Mouse (Mus musculus) midbrain, embryonic 12.5 days (tissue): Measurements from ENCODE around the gene Cbx8. TPM values are rescaled to one million over a fixed set of nuclear protein-coding genes. Genes with fewer than 3 reads are reported as not detected.

Source experiments
- ATAC-seq: fragments of 200-750 bp; cut with Nextera tagmentation; 2 replicates; pipeline ENCODE4 v1.8.0; 2017; ENCODE audit warnings: low read depth, moderate TSS enrichment, moderate library complexity; ENCODE audit not compliant: low FRiP score
- H3K27ac ChIP-seq: fragments of 300-500 bp; sonication (generic); replicated peaks from 2 replicates; pipeline ENCODE4 v1.5.1; 2016; ENCODE audit warnings: mild to moderate bottlenecking
- H3K27me3 ChIP-seq: fragments of 300-500 bp; sonication (generic); 2 replicates; pipeline ENCODE4 v1.6.1; 2016; ENCODE audit warnings: mild to moderate bottlenecking
- H3K36me3 ChIP-seq: fragments of 300-500 bp; sonication (generic); 2 replicates; pipeline ENCODE4 v1.6.1; 2016
- H3K4me1 ChIP-seq: fragments of 300-500 bp; sonication (generic); 2 replicates; pipeline ENCODE4 v1.6.1; 2016
- H3K4me2 ChIP-seq: fragments of 300-500 bp; sonication (generic); replicated peaks from 2 replicates; pipeline ENCODE4 v1.6.1; 2016; ENCODE audit warnings: mild to moderate bottlenecking, moderate library complexity
- H3K4me3 ChIP-seq: fragments of 300-500 bp; sonication (generic); 2 replicates; pipeline ENCODE4 v1.5.1; 2016; ENCODE audit warnings: mild to moderate bottlenecking
- H3K9ac ChIP-seq: fragments of 300-500 bp; sonication (generic); replicated peaks from 2 replicates; pipeline ENCODE4 v1.6.1; 2016; ENCODE audit warnings: mild to moderate bottlenecking, moderate library complexity
- H3K9me3 ChIP-seq: fragments of 300-500 bp; sonication (generic); 2 replicates; pipeline ENCODE4 v1.6.1; 2016; ENCODE audit warnings: mild to moderate bottlenecking
- WGBS: fragments of 180-500 bp; shearing (Covaris S2); methylation state at CpG from one replicate; pipeline ENCODE4 v1.1.7; 2016; 5-methylcytosine and 5-hydroxymethylcytosine counted together
- polyA plus RNA-seq: library from polyadenylated mRNA; unstranded; fragments of >200 nt; fragmentation: Nextera tagmentation; extraction: Ambion mirVana; gene quantifications from 2 replicates; pipeline ENCODE4 v1.2.1, GENCODE M21; 2016

The Cbx8 gene
- polyA plus RNA-seq, 1 experiment from 2014 or later, result 15.1 TPM

DNA sequence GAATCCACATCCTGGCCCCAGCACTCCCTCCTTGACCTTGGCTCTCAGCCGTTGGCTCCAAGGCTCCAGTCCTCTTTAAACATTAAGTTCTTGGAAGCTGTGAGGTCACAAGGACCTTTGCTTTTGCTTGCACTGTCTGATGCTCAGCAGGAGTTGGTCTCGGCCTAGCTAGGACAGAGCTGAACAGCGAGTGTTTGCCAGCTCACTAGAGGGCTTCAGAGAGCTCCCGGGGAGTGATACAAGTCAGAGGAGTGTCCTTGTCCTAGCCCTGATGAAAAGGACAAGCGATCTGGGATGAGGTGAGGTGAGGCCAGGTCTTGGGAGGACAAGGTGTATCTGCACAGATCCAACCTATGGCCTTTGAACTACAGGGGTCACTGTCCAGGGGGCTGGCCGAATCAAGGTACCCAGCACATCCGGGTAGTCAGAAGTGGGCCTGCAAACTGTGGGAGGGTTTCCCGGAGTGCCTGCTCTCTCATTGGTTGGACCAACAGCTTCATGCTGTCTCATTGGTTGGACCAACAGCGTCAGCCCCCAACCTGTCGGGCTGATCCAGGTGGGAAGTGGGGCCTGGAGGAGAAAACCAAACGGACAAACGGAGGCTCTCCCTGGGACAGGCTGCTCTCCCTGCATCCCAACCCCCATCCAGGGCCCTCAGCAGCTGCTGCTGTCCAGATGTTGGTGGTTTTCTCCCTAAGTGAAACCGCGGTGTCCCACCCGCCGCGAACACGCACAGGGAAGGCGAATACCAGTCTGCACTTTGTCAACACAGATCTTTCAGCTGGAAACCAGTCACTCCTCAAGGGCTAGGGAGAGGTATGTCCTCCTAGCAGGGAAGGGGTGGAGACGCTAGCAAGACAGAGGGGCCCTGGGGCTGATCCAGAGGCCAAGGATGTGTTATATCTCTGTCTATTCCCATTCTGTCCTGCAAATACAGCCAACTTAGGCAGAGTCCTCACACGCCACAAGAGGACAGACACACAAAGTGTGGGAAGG is 33.0 kb downstream of the Cbx8 start:
- H3K27me3 ChIP-seq, result no peaks in the 10 kb centered on the region; the same call in 1 of the 2 replicates
- H3K9ac ChIP-seq, result no peak overlapping the region
- H3K4me3 ChIP-seq, result peak overlapping the region; percentile 25
- H3K4me1 ChIP-seq, result no peaks in the 10 kb centered on the region; the same call in 1 of the 2 replicates
- H3K27ac ChIP-seq, result no peak overlapping the region
- 20% methylated on average over 21 of the region's 21 CpGs for WGBS
- H3K9me3 ChIP-seq, result no peaks in the 10 kb centered on the region
- no peaks in the 10 kb centered on the region for H3K36me3 ChIP-seq
- H3K4me2 ChIP-seq, result peak overlapping the region; percentile 42
- no peak for ATAC-seq

DNA sequence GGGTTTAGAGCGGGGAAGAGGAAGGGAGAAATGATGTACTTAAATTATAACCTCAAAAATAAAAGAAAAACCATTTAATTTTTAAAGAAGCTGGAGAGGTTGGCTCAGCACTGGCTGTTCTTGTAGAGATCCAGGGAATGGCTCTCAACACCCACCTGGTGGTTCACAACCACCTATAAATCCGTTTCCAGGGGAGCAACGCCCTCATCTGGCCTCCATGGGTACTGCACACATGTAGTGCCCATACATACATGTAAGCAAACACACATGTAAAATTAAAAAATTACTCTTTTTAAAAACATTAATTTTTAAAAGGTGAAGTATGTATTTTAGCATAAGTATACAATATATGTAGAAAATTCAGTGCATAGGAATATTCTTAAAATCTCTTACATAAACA is 34.3 kb downstream of the Cbx8 start:
- H3K27me3 ChIP-seq, result peaks cover 3% of the 10 kb centered on the region; the same call in 1 of the 2 replicates
- no peak for ATAC-seq
- H3K9me3 ChIP-seq, result no peaks in the 10 kb centered on the region
- H3K36me3 ChIP-seq, result no peaks in the 10 kb centered on the region
- H3K4me3 ChIP-seq, result no peak overlapping the region
- no peak overlapping the region for H3K27ac ChIP-seq
- no peak overlapping the region for H3K4me2 ChIP-seq
- 65% methylated on average over 3 of the region's 3 CpGs for WGBS
- H3K4me1 ChIP-seq, result no peaks in the 10 kb centered on the region; the same call in 1 of the 2 replicates
- no peak overlapping the region for H3K9ac ChIP-seq

DNA sequence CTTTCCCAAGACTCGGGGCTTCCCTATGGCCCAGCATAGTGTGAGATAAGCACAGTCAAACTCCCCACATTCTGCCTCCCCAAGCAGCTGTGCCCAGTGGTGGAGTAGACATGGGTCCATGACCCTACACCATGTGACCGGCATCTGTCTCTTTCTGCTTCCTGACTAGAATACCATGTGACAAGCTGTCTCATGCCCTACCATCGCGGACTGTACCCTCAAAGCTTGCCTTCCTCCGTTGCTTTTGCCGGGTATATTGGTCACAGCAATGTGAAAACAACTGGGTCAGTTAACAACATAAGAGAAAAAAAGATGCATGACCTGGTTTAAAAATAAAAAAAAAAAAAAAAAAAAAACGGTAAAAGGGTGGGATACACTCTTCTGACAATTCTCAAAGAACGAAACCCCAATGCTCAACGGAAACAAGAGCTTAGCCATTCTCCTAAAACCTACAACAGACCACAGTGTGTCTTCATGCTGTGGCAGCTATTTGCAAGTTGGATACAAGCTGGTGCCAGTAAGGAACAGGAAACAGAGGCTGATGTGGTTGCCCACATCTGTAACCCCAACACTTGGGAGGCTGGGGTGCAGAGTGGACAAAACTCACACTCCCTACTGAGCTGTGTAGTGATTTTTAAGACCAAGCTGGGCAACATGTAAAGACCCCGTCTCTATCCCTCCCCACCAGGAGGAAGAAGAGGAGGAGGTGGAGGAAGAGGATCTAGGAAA is 35.1 kb downstream of the Cbx8 start:
- no peak for ATAC-seq
- Histone ChIP-seq H3K4me3 (no peak overlapping the region), H3K27ac (no peak overlapping the region), H3K36me3 (no peaks in the 10 kb centered on the region), H3K9me3 (no peaks in the 10 kb centered on the region), H3K4me2 (no peak overlapping the region), H3K4me1 (no peaks in the 10 kb centered on the region; the same call in 1 of the 2 replicates), H3K9ac (no peak overlapping the region), H3K27me3 (peaks cover 7% of the 10 kb centered on the region; the same call in 1 of the 2 replicates)
- 89% methylated on average over 10 of the region's 10 CpGs for WGBS

DNA sequence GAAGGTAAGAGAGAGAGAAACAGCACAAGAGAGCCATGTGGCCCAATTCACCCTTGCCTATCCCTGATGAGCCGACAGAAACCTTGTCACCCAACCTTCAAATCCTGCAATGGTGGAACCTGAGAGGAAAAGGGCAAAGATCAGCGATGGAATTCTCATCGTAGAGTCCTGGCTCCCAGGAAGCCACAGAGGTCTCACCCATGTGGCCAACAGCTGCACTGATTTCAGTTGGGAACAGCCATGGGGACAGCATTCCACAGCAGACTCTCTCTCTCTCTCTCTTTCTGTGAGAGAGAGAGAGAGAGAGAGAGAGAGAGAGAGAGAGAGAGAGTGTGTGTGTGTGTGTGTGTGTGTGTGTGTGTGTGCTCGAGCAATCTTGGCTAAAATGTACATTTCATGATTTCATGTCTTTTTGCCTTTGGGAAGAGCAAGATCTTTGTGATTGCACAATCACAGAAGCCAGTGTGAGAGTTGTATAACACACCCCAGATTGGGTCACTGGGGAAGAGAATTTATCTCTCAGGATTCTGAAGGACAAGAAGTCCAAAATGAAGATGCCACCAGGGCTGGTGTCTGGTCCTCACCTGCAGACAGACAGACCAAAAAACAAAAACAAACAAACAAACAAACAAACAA is 39.2 kb downstream of the Cbx8 start:
- Histone ChIP-seq H3K9ac (no peak overlapping the region), H3K27ac (no peak overlapping the region), H3K4me1 (peaks cover 21% of the 10 kb centered on the region), H3K27me3 (peaks cover 33% of the 10 kb centered on the region), H3K4me2 (no peak overlapping the region), H3K9me3 (no peaks in the 10 kb centered on the region), H3K36me3 (no peaks in the 10 kb centered on the region), H3K4me3 (no peak overlapping the region)
- WGBS, result 66% methylated on average over 4 of the region's 4 CpGs
- ATAC-seq, result no peak

DNA sequence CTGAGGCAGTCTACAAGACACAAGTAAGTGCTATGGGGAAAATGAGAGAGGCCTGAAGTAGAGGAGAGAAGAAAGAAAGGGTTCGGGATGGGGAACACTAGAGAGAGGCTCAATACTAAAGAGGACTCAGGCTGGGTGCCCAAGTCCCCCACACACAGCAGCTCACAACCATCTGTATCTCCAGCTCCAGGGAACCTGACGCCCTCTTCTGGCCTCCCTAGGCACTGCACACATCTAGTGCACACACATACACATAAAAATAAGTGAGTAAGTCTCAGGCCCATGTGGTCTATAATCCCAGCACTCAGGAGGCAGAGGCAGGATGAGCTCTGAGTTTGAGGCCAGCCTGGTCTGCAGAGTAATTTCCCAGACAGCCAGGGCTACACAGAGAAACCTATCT is 39.9 kb downstream of the Cbx8 start:
- Histone ChIP-seq H3K27ac (no peak overlapping the region), H3K4me3 (no peak overlapping the region), H3K36me3 (no peaks in the 10 kb centered on the region), H3K9ac (no peak overlapping the region), H3K4me2 (no peak overlapping the region), H3K9me3 (no peaks in the 10 kb centered on the region), H3K27me3 (peaks cover 37% of the 10 kb centered on the region), H3K4me1 (peaks cover 21% of the 10 kb centered on the region)
- 69% methylated on average over 2 of the region's 2 CpGs for WGBS
- ATAC-seq, result no peak

DNA sequence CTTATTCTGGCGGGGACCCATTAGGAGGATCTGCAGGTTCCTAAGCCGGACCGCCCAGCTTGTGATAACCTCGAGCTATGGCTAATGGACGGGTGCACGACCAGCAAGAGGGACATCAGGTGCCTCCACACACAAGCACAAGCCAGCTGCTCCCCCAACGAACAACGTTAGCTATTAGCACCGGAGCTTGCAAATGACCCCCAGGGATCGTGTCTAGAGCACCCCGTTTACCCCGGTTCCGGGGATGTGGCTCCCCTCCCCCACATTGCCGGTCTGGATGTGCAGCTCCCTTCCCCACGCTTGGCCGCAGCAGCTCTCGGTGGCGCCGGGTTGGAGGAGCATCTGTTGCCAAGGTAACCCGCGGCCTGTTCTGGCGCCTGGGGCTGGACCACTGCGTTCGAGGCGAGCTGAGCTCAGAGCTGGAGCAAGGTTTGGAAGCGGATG is 41.4 kb downstream of the Cbx8 start:
- peak; percentile 75 for ATAC-seq
- H3K27me3 ChIP-seq, result peaks cover 39% of the 10 kb centered on the region
- WGBS, result 2% methylated on average over 26 of the region's 26 CpGs
- H3K4me1 ChIP-seq, result peaks cover 33% of the 10 kb centered on the region
- H3K4me3 ChIP-seq, result peak overlapping the region; percentile 28
- H3K27ac ChIP-seq, result peak overlapping the region; percentile 72
- peak overlapping the region; percentile 60 for H3K4me2 ChIP-seq
- no peaks in the 10 kb centered on the region for H3K36me3 ChIP-seq
- peak overlapping the region; percentile 44; the same call in 1 of the 2 replicates for H3K9ac ChIP-seq
- H3K9me3 ChIP-seq, result no peaks in the 10 kb centered on the region

DNA sequence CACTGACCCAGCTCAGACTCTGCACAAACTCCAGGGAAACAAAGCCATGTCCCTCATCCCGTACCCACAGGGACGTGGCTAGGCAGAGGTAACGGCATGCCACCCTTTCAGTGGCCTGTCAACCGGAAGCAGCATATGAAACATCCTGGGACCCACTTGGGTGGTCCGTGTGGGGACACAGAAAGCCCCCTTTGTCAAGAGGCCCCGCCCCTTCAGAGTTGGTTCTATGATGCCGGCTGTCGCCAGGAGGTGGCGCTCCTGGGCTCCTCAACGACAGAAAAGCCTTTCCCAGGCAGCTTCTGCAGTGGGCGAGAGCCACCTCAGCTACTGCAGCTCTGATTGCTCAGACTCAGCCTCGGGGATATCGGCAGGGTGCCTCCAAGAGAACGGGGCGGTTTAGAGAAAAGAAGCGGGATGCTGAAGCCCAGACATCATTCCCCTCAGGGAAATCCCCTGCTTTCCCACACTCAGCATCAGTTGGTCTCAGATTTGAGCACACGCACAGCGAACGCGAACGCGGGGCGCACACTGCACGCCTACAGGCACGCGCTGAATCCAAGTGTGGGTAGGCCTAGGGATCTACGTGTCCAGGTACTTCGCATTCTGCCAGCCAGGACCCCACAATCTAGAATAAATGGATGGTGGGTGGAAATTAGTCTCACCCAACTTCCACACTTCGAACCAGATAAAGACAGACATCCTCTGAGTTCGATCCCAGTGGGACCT is 42.1 kb downstream of the Cbx8 start:
- Histone ChIP-seq H3K9ac (peak overlapping the region; percentile 34; the same call in 1 of the 2 replicates), H3K27ac (peak overlapping the region; percentile 72), H3K9me3 (no peaks in the 10 kb centered on the region), H3K36me3 (no peaks in the 10 kb centered on the region), H3K4me1 (peaks cover 34% of the 10 kb centered on the region), H3K4me2 (peak overlapping the region; percentile 60), H3K4me3 (peak overlapping the region; percentile 28), H3K27me3 (peaks cover 46% of the 10 kb centered on the region)
- peak; percentile 75 for ATAC-seq
- 5% methylated on average over 30 of the region's 30 CpGs for whole genome bisulfite sequencing

DNA sequence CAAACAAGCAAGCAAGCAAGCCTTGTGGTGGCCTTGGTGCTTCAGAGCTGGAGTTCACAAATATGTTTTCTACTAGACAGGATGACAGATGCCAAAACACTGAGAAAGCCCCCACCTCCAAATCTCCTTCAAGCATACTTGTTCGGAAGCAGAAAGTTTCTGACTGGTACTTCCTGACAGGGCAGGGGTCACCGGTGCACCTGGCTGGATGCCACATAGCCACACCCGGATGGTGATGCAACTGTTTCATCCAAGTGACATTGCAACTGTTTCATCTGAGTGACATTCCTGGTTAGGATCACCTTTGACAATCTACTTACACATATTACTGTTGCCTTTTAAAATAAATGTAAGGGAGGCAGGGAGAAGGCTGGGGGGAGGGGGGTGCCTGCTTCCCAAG is 43.6 kb downstream of the Cbx8 start:
- no peak for ATAC-seq
- peaks cover 34% of the 10 kb centered on the region for H3K4me1 ChIP-seq
- H3K27me3 ChIP-seq, result peaks cover 51% of the 10 kb centered on the region
- H3K9me3 ChIP-seq, result no peaks in the 10 kb centered on the region
- 88% methylated on average over 3 of the region's 3 CpGs for WGBS
- H3K4me3 ChIP-seq, result no peak overlapping the region
- H3K27ac ChIP-seq, result no peak overlapping the region
- H3K36me3 ChIP-seq, result no peaks in the 10 kb centered on the region
- no peak overlapping the region for H3K4me2 ChIP-seq
- no peak overlapping the region for H3K9ac ChIP-seq

DNA sequence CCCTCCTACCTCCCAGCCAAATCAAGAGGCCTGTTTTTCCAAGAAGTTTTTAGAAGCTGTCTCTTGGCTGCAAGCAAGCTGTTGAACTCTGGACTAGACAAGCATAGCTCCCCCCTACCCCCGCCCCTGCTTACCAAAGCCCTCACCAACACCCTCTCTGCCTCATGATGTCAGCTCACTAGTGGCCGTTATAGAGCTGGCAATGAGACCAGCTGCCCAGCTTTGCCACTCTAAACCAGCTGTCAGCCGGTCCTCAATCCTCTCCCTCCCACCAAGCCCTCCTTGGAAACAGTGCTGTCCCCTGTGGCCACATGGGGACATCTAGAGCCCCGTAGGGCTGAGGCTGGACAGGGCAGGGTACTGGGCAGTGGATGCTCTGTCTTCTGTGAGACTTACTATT is 45.3 kb downstream of the Cbx8 start:
- ATAC-seq, result no peak
- Histone ChIP-seq H3K4me3 (no peak overlapping the region), H3K36me3 (no peaks in the 10 kb centered on the region), H3K27ac (0 out of 2 replicates have a peak overlapping the region, but pooled peaks have one; percentile 20), H3K4me1 (peaks cover 34% of the 10 kb centered on the region), H3K9ac (0 out of 2 replicates have a peak overlapping the region, but pooled peaks have one; percentile 4), H3K9me3 (no peaks in the 10 kb centered on the region), H3K4me2 (no peak overlapping the region), H3K27me3 (peaks cover 48% of the 10 kb centered on the region)
- 34% methylated on average over 4 of the region's 4 CpGs for WGBS

DNA sequence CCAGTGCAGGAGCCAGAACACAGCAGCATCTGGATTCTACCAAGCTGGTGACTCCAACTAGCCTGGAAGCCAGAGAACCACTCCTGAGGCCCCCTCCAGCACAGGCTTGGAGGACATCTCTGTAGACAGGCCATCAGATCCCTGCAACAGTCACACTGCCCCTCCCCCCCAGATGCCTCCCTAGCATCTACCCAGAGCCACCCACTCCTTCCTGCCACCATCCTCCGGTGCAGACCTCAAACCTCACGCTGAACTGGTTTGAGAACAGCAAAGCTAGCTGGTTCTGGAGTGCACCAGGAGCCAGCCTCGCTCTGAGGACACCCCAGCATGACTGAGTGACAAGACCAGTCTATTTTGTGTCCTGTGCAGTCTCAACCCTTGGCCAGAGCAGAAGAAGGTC is 48.0 kb downstream of the Cbx8 start:
- 82% methylated on average over 3 of the region's 3 CpGs for WGBS
- Histone ChIP-seq H3K27ac (no peak overlapping the region), H3K9me3 (no peaks in the 10 kb centered on the region), H3K4me1 (peaks cover 13% of the 10 kb centered on the region), H3K4me3 (no peak overlapping the region), H3K9ac (no peak overlapping the region), H3K4me2 (no peak overlapping the region), H3K36me3 (no peaks in the 10 kb centered on the region), H3K27me3 (peaks cover 32% of the 10 kb centered on the region; the same call in 1 of the 2 replicates)
- ATAC-seq, result no peak

DNA sequence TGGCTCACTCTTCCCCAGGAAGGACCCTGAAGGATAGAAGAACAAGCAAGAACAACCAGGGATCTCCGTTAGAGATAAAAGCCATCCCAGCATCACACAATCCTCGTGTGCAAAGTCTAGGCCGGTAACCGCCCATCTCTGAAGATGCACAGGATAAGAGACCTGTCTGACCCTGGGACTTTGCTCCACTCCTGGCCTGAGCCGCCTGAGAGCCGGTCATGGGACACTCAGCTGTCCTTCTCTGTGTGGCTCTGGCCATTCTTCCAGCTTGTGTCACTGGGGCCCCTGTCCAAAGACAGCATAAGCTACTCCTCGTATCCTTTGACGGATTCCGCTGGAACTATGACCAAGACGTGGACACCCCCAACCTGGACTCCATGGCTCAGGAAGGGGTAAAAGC is 52.8 kb downstream of the Cbx8 start, which contains the start of gene Enpp7:
Gene Enpp7, plus strand, starts transcription at position 190 of the 400 bp plus-strand sequence.
- ATAC-seq, result no peak
- H3K27ac ChIP-seq, result no peak within 1 kb of the TSS
- 0 out of 2 replicates have a peak, but pooled peaks cover 8% of the 10 kb centered on the region for H3K27me3 ChIP-seq
- H3K4me2 ChIP-seq, result no peak within 1 kb of the TSS
- no peaks in the 10 kb centered on the region for H3K9me3 ChIP-seq
- H3K4me3 ChIP-seq, result no peak within 1 kb of the TSS
- no peak within 1 kb of the TSS for H3K9ac ChIP-seq
- peaks cover 8% of the 10 kb centered on the region; the same call in 1 of the 2 replicates for H3K4me1 ChIP-seq
- no peaks in the 10 kb centered on the region for H3K36me3 ChIP-seq
- WGBS, result 94% methylated on average over 10 of the region's 10 CpGs
